Mouse (Mus musculus): ENCODE measurements around the gene Slc38a9. TPM values are rescaled to one million over a fixed set of nuclear protein-coding genes. Genes with fewer than 3 reads are reported as not detected.

The Slc38a9 gene
- total and polyA plus RNA-seq, 3 experiments, result 10.8 to 14.1 TPM; not detected in 1

DNA sequence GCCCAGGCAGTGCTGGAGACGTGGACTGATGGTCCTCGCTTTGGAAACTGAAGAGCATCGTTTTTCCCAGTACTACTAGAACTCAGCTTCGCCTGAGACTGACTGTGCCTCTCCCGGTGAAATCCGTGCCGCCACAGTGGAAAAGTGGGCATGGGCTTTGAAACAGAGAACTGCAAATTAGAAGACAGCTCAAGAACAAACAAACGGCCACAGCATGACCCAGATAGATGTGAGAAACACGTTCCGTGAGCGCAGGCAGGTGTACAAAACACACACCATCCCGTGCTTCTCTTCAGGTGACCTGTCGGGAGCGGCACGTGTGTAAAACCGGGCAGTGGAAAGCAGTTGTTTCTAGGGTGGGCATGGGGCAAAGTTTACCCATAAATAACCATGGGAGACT, 77.5 kb downstream of the Slc38a9 start:
- H3K4me1 ChIP-seq (ENCODE audit: control insufficient read depth in 1 of 2, insufficient read depth in 2 of 2, low read length in 2 of 2), result no peaks in the 10 kb centered on the region
- DNase-seq (ENCODE audit: low read depth, low spot score), result no peak
- H3K9ac ChIP-seq (ENCODE audit: control insufficient read depth, low read depth, low read length, poor library complexity, severe bottlenecking), result no peak overlapping the region
- TF ChIP-seq CHD2 (IDR thresholded peaks at IDR 0.05; ENCODE audit: low read length) (no peak), RAD21 (IDR thresholded peaks at IDR 0.05; ENCODE audit: low read depth, low read length) (no peak), UBTF (IDR thresholded peaks at IDR 0.05; ENCODE audit: borderline replicate concordance, insufficient read depth, low read depth, low read length) (no peak), EP300 (IDR thresholded peaks at IDR 0.05; ENCODE audit: low read depth in 1 of 2, low read length in 2 of 2) (no peak), RCOR1 (IDR thresholded peaks at IDR 0.05; ENCODE audit: low read depth, low read length) (no peak), E2F4 (IDR thresholded peaks at IDR 0.05; ENCODE audit: borderline replicate concordance, low read depth, low read length) (no peak), SMC3 (IDR thresholded peaks at IDR 0.05; ENCODE audit: low read depth, low read length) (no peak), USF1 (IDR thresholded peaks at IDR 0.05; ENCODE audit: low read depth, low read length) (no peak), TAL1 (IDR thresholded peaks at IDR 0.05; ENCODE audit: low read length) (no peak), USF2 (IDR thresholded peaks at IDR 0.05; ENCODE audit: borderline replicate concordance in 1 of 2, insufficient read depth in 1 of 2, low read depth in 1 of 2, low read length in 2 of 2) (no peak), POLR2AphosphoS2 (IDR thresholded peaks at IDR 0.05; ENCODE audit: low read length) (no peak), MXI1 (IDR thresholded peaks at IDR 0.05; ENCODE audit: low read depth, low read length) (no peak), KAT2A (conservative IDR thresholded peaks at IDR 0.05; ENCODE audit: low read depth, low read length) (no peak), TCF12 (IDR thresholded peaks at IDR 0.05; ENCODE audit: low read depth, low read length) (no peak), ETS1 (IDR thresholded peaks at IDR 0.05; ENCODE audit: low read depth, low read length) (no peak), NELFE (IDR thresholded peaks at IDR 0.05; ENCODE audit: low read depth, low read length) (no peak), JUND (IDR thresholded peaks at IDR 0.05; ENCODE audit: low read depth, low read length) (no peak), POLR2A (IDR thresholded peaks at IDR 0.05; ENCODE audit: control insufficient read depth in 1 of 2, insufficient read depth in 1 of 2, low read depth in 1 of 2, low read length in 2 of 2, poor library complexity in 1 of 2) (no peak), CHD1 (IDR thresholded peaks at IDR 0.05; ENCODE audit: low read depth, low read length) (no peak)
- no peaks in the 10 kb centered on the region for H3K36me3 ChIP-seq (ENCODE audit: control insufficient read depth in 1 of 2, insufficient read depth in 2 of 2, low read length in 2 of 2)
- no peak overlapping the region for H3K4me3 ChIP-seq (ENCODE audit: control insufficient read depth in 1 of 2, insufficient read depth in 1 of 2, low read depth in 2 of 2, low read length in 2 of 2)
- H3K27me3 ChIP-seq (ENCODE audit: control insufficient read depth in 1 of 2, insufficient read depth in 2 of 2, low read length in 2 of 2), result no peaks in the 10 kb centered on the region
- no peak overlapping the region for H3K27ac ChIP-seq (ENCODE audit: control insufficient read depth, low read depth, low read length)
- no peaks in the 10 kb centered on the region for H3K9me3 ChIP-seq (replicated peaks; ENCODE audit: insufficient read depth, low read length)
- no peaks in the 10 kb centered on the region for H3K79me2 ChIP-seq (ENCODE audit: control insufficient read depth, insufficient read depth, low read length, poor library complexity)

DNA sequence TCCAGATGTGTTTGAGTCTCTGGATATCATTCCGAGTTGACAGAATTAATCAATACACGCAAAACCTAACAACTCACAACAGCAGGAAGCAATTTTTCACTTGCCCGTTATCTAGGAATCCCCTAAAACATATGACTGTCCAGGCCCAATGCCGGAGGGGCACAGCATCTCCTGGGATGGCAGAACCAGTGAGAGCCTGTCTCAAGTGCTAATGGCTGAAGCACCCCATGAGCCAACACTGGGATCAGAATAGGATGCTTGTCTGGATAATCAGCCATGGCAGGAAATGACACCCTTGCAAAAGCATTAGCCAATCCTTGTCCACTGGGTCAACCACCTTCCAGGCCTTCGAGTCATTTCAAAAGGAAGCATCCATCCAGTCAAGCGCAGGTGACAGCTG, 79.5 kb downstream of the Slc38a9 start:
- no peaks in the 10 kb centered on the region for H3K79me2 ChIP-seq (ENCODE audit: control insufficient read depth, insufficient read depth, low read length, poor library complexity)
- DNase-seq (ENCODE audit: low read depth, low spot score), result no peak
- no peak overlapping the region for H3K4me3 ChIP-seq (ENCODE audit: control insufficient read depth in 1 of 2, insufficient read depth in 1 of 2, low read depth in 2 of 2, low read length in 2 of 2)
- no peaks in the 10 kb centered on the region for H3K9me3 ChIP-seq (replicated peaks; ENCODE audit: insufficient read depth, low read length)
- no peak overlapping the region for H3K27ac ChIP-seq (ENCODE audit: control insufficient read depth, low read depth, low read length)
- no peaks in the 10 kb centered on the region for H3K27me3 ChIP-seq (ENCODE audit: control insufficient read depth in 1 of 2, insufficient read depth in 2 of 2, low read length in 2 of 2)
- H3K4me1 ChIP-seq (ENCODE audit: control insufficient read depth in 1 of 2, insufficient read depth in 2 of 2, low read length in 2 of 2), result no peaks in the 10 kb centered on the region; a peak in 2 of 4 replicates
- no peak for TF ChIP-seq ZMIZ1 (IDR thresholded peaks at IDR 0.05; ENCODE audit: low read depth, low read length)
- no peak for TF ChIP-seq GABPA (IDR thresholded peaks at IDR 0.05; ENCODE audit: low read depth, low read length)
- TF ChIP-seq POLR2AphosphoS2 (IDR thresholded peaks at IDR 0.05; ENCODE audit: low read length), result no peak
- no peak for TF ChIP-seq ZKSCAN1 (IDR thresholded peaks at IDR 0.05; ENCODE audit: low read depth, low read length)
- no peak for TF ChIP-seq CHD1 (IDR thresholded peaks at IDR 0.05; ENCODE audit: low read depth, low read length)
- no peak for TF ChIP-seq MYC (IDR thresholded peaks at IDR 0.05; ENCODE audit: low read depth, low read length)
- no peak for TF ChIP-seq TBP (IDR thresholded peaks at IDR 0.05; ENCODE audit: low read depth, low read length)
- no peak for TF ChIP-seq SIN3A (IDR thresholded peaks at IDR 0.05; ENCODE audit: low read length)
- TF ChIP-seq TCF12 (IDR thresholded peaks at IDR 0.05; ENCODE audit: low read depth, low read length), result no peak
- TF ChIP-seq MXI1 (IDR thresholded peaks at IDR 0.05; ENCODE audit: low read depth, low read length), result no peak
- no peak for TF ChIP-seq MYB (IDR thresholded peaks at IDR 0.05; ENCODE audit: low read depth, low read length)
- TF ChIP-seq BHLHE40 (IDR thresholded peaks at IDR 0.05; ENCODE audit: borderline replicate concordance, low read depth, low read length), result no peak
- TF ChIP-seq USF1 (IDR thresholded peaks at IDR 0.05; ENCODE audit: low read depth, low read length), result no peak
- TF ChIP-seq NELFE (IDR thresholded peaks at IDR 0.05; ENCODE audit: low read depth, low read length), result no peak
- H3K9ac ChIP-seq (ENCODE audit: control insufficient read depth, low read depth, low read length, poor library complexity, severe bottlenecking), result no peak overlapping the region
- H3K36me3 ChIP-seq (ENCODE audit: control insufficient read depth in 1 of 2, insufficient read depth in 2 of 2, low read length in 2 of 2), result peaks cover 0 to 2% of the 10 kb centered on the region in 2 experiments; a peak in 1 of 4 replicates

Data from MEL (cell line).